Mouse (Mus musculus): ENCODE results near the gene Tph1.
A peak's percentile ranks its signal among the peaks of the same experiment; 100 is the strongest.

Gene Tph1

GRCm38 (mm10) chr7:46648431-46649140 lies 23.8 kb downstream of the Tph1 start:
- no peak for DNase-seq (ENCODE audit: low read depth, low spot score)

- no peak for DNase-seq (ENCODE audit: low read depth, low spot score)
These were observed 29.2 kb downstream of the Tph1 start for GRCm38 (mm10) chr7:46643172-46643571.

- no peak for DNase-seq (ENCODE audit: low read depth, low spot score)
These were observed 32.3 kb downstream of the Tph1 start for GRCm38 (mm10) chr7:46640062-46640461.

- peak; percentile 62 for DNase-seq (ENCODE audit: low read depth, low spot score)
These were observed 32.7 kb downstream of the Tph1 start, which contains the start of gene Sergef for GRCm38 (mm10) chr7:46639692-46640031. Sergef (minus strand) TSS chr7:46639807.

- no peak for DNase-seq (ENCODE audit: low read depth, low spot score)
These were observed 33.2 kb downstream of the Tph1 start for GRCm38 (mm10) chr7:46638889-46639691.

- no peak for DNase-seq (ENCODE audit: low read depth, low spot score)
These were observed 43.9 kb downstream of the Tph1 start for GRCm38 (mm10) chr7:46628375-46628975.

- DNase-seq (ENCODE audit: low read depth, low spot score) = no peak
These were observed 48.4 kb downstream of the Tph1 start for GRCm38 (mm10) chr7:46623979-46624378.

GRCm38 (mm10) chr7:46618416-46619110 lies 53.8 kb downstream of the Tph1 start:
- no peak for DNase-seq (ENCODE audit: low read depth, low spot score)

- DNase-seq (ENCODE audit: low read depth, low spot score) = peak; percentile 85
These were observed 55.8 kb downstream of the Tph1 start for GRCm38 (mm10) chr7:46616429-46617005.

- DNase-seq (ENCODE audit: low read depth, low spot score) = peak; percentile 86
These were observed 56.9 kb downstream of the Tph1 start for GRCm38 (mm10) chr7:46615256-46615977.

GRCm38 (mm10) chr7:46614263-46614662 lies 58.1 kb downstream of the Tph1 start:
- no peak for DNase-seq (ENCODE audit: low read depth, low spot score)

- no peak for DNase-seq (ENCODE audit: low read depth, low spot score)
These were observed 59.2 kb downstream of the Tph1 start for GRCm38 (mm10) chr7:46613091-46613490.

GRCm38 (mm10) chr7:46612421-46612937 lies 59.9 kb downstream of the Tph1 start:
- no peak for DNase-seq (ENCODE audit: low read depth, low spot score)

- no peak for DNase-seq (ENCODE audit: low read depth, low spot score)
These were observed 60.4 kb downstream of the Tph1 start for GRCm38 (mm10) chr7:46611970-46612369.

- DNase-seq (ENCODE audit: low read depth, low spot score) = peak; percentile 66
These were observed 63.0 kb downstream of the Tph1 start for GRCm38 (mm10) chr7:46609317-46609716.

GRCm38 (mm10) chr7:46607428-46608055 lies 64.8 kb downstream of the Tph1 start:
- DNase-seq (ENCODE audit: low read depth, low spot score) = peak; percentile 58

GRCm38 (mm10) chr7:46607031-46607426 lies 65.3 kb downstream of the Tph1 start:
- DNase-seq (ENCODE audit: low read depth, low spot score) = no peak

GRCm38 (mm10) chr7:46606391-46607030 lies 65.8 kb downstream of the Tph1 start:
- peak; percentile 70 for DNase-seq (ENCODE audit: low read depth, low spot score)

- no peak for DNase-seq (ENCODE audit: low read depth, low spot score)
These were observed 69.3 kb downstream of the Tph1 start for GRCm38 (mm10) chr7:46603051-46603450.

- DNase-seq (ENCODE audit: low read depth, low spot score) = no peak
These were observed 70.3 kb downstream of the Tph1 start for GRCm38 (mm10) chr7:46602079-46602478.
